Mouse (Mus musculus) myocyte (in vitro differentiated cells): ENCODE data around the gene Tnip1.

Experiments used
- CEBPB ChIP-seq: IDR thresholded peaks from 2 replicates; pipeline ENCODE4 v1.6.1; 2011; ENCODE audit warnings: mild to moderate bottlenecking, moderate library complexity; ENCODE audit not compliant: poor library complexity, insufficient read depth, severe bottlenecking
- MAX ChIP-seq: IDR thresholded peaks from one replicate; pipeline ENCODE4 v1.6.1; 2011; ENCODE audit warnings: low read depth, mild to moderate bottlenecking, control low read depth
- MYOG ChIP-seq, 3 experiments: IDR thresholded peaks; one replicate each; pipeline ENCODE4 v1.6.1; 2011; ENCODE audit warnings: control low read depth in 2 of 3, low read depth in 2 of 3, mild to moderate bottlenecking in 2 of 3; ENCODE audit not compliant: insufficient read length in 2 of 3, control insufficient read depth in 1 of 3, insufficient read depth in 1 of 3
- POLR2A ChIP-seq: IDR thresholded peaks from one replicate; pipeline ENCODE4 v1.6.1; 2011; ENCODE audit warnings: low read depth, mild to moderate bottlenecking, control low read depth, moderate library complexity; ENCODE audit not compliant: insufficient read length
- USF1 ChIP-seq: IDR thresholded peaks from one replicate; pipeline ENCODE4 v1.6.1; 2011; ENCODE audit warnings: low read depth, mild to moderate bottlenecking, control low read depth, moderate library complexity

GRCm38 (mm10) chr11:54906466-54906865 is 56.3 kb downstream of the Tnip1 start:
- no peak for TF ChIP-seq USF1
- no peak for TF ChIP-seq MAX
- no peak for TF ChIP-seq POLR2A
- TF ChIP-seq CEBPB = no peak
- no peak for TF ChIP-seq MYOG (IDR thresholded peaks at IDR 0.05; ENCODE audit: control insufficient read depth in 1 of 3, insufficient read depth in 1 of 3, insufficient read length in 2 of 3, low read depth in 2 of 3)
